Mouse (Mus musculus): Measurements from ENCODE around the gene Gstm3.
"Not testable (repeated sequence)": the region's sequence is repeated elsewhere in the genome, so short reads cannot be mapped to it uniquely, and the experiment has no call there.

Gstm3 gene

DNA sequence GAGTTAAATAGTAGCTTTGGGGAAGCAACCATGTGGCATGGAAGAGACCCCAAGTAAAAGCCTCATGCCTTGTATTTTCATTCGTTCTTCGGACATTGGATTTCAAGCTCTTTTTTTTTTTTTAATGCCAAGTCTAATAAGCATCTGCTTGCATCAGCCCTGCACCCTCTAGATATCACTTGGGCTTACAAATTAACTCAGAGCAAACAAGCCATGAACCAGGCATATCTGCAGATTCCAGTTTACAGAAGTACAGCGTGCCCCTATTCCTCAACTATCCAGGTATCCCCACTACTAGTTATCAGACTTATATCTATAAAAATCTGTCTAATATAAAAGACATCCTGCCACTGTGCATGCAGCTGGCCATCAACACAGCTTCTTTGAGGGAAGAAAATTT is 3.0 kb upstream of the Gstm3 start:
- DNase-seq = no peak

DNA sequence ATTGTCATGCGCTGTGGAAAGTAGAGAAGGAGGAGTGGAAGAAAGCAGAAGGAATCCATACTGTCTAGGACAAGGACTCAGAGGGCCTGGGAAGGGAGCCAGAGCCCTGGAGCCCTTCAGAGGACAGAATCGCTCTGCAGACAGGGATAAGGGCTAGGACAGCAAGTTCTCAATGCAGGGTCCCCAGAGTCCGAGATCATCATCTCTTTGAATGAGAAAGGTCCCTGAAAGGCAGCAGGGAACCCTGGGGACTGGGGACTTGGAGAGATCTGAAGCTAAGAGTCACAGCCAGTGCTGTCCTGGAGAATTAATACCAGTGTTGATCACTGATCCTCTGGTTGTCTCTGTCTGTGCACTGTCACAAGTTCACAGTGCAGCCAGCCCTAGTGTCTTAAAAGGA is 2.0 kb upstream of the Gstm3 start:
- DNase-seq = not testable (repeated sequence)

DNA sequence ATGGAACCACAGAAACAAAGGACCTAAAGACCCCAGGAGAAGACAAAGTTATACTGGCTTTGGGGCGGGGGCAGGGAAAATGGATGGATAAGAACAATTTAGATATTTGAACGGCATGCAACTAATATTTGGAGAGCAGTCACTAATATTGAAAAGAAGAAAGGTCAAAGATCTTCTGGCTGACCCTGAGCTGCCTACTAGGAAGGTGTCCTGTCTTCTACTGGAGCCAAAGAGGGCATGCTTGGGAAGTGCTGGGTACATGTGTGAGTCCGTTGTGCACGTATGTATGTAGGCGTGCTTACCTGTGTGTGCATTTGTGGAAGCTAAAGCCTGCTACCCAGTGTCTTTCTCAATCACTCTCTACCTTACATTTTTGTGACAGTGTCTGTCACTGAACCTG is 2.5 kb downstream of the Gstm3 start:
- no peak for DNase-seq

DNA sequence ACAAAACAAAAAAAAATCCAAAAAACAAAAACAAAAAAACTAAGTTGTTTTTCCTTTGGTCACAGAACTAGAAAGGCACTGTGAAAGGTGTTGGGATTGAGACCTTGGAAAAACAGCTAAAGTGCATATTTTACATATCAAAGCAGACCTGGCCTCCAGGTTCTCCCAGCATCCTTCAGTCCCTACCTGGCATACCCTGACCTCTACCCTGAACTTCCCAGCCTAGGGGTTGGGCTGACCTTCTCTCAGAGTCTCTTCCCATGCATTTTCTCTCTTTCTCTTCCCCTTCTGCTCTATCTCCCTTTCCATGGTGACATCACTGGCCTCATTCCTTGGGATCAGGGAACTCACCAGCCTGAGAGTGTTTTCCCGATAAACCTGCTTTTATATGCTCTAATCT is 3.5 kb downstream of the Gstm3 start:
- DNase-seq = no peak

DNA sequence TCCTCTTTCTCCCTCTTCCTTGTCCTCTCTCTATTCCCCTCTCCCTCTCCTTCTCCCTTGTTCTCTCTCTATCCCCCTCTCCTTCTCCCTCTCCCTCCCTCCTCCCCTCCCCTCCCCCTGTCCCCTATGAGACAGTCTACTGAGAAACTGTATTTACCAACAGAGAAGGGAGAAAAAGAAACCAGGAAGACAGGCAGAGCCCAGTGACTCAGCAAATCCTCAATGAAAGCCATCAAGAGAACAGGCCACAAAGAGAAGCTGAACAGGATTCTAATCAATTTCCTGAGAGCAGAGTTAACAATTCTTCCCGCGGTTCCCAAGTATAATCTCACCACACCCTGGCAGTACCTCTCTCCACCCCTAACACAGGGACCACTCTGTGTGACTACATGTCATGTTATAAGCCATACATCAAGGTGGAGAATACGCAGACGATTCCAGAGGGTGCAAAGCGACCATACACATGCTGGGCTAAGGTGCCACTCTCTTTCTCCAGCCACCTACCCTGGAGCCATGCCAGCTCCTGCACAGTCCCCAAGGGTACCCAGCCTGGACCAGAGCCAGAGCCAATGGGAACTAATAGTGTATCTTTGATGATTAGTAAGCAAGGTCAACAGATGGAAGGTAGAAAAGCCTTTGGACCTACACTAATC is 4.3 kb downstream of the Gstm3 start:
- no peak for DNase-seq

DNA sequence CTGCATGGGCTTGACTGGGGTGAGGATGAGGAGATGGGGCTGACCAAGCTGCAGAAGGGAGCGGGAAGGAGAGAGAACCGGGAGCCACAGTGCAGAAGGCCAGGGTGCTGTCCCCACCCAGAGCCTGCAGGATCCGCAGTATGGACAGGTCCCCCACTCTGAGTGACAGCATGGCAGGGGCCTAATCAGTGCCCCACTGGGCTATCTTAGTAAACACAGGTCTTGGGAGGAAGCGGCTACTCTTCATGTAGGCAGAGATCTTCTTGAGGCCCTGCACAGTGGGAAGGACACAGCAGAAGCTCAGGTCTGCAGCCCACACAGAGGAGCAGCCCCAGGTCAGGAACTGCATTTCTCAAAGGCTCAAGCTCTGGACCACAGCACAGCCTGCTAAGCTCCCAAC is 5.1 kb downstream of the Gstm3 start:
- DNase-seq = no peak

DNA sequence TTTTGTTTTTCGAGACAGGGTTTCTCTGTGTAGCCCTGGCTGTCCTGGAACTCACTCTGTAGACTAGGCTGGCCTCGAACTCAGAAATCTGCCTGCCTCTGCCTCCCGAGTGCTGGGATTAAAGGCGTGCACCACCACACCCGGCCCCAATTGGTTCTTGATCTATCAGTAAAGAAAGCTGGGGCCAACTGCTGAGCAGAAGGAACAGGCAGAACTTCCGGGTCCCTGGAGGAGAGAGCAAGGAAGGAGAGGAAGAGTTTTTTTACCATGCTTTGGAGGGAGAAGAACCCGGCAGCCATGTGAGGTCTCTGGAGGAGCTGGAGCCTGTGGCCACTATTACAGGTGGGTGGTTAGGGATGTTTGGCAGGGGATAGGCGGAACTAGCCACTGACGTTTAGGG is 13.8 kb downstream of the Gstm3 start:
- DNase-seq = not testable (repeated sequence)

DNA sequence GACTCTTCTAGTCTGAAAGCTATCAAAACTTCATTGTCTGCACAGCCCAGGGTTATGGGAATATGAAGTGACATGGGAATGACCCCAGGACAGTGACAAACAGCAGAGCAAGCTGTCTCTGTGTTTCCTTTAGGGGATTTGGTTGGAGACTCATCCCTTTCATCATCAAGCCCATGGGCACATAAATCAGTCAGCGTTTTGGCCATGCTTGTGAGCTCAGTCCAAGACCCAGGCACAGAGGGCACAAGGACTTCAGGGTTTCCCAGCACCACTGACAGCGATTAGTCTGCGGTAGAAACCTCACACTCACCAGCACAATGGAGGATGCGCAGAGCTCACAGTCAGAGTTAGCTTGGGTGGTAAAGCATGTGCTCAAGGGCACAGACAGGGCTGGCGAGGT is 15.2 kb downstream of the Gstm3 start:
- no peak for DNase-seq

DNA sequence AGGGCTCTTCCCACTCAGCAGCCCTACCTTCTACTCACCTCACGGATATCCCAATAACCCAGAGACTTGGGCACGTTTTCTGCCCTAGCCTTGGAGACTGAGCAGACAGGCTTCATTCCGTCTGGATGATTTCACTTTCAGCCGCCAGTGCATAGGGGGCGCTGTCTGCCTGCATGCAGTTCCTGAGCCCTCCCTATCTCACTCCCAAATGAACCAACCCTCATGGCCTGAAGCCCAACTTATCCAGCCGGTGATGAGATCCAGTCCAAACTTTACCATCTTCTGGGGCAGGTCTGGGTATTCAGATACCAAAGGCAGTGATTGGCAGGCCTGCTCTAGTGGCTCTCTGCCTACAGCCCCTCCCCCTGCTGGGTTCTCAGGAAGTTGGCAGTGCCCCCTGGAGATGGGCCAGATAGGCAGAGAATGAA is 15.7 kb downstream of the Gstm3 start:
- DNase-seq = peak in 1 of 2 experiments; percentile 35

DNA sequence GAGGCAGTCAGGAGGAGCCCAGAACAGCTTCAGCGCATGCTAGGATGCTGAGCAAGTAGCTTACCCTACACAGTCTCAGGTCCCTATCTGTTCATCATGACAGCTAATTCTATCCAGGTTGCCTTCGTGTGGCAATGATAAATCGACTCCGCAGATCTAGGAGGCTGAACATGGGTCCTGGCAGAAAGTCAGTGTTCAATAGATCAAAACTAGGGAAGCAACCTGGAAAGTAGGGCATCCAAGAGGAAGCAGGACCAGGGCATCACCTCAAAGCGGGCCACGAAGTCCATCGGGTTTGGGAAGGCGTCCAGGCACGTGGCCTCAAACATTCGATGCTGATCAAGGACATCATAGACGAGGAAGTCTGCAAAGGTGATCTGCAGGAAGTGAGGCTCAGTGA is 18.6 kb downstream of the Gstm3 start:
- no peak for DNase-seq

DNA sequence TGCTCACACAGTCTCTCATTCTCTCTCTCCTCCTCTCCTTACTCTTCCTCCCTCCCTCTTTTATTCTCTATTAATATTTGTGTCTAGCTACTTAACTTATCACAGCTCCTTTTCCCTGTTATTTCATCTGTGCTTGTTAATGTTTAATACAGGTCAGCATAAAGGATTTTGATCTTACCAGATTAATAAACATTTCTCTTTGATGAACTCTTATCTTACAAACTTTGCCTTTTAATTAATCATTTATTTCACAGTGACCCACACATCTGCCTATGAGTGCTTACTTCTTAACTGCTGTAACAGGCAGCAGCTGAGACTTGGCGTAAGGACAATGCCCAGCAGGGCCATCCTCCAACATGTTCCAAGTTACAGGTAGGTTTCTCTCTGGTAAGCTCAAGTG is 19.6 kb downstream of the Gstm3 start:
- DNase-seq = not testable (repeated sequence)

DNA sequence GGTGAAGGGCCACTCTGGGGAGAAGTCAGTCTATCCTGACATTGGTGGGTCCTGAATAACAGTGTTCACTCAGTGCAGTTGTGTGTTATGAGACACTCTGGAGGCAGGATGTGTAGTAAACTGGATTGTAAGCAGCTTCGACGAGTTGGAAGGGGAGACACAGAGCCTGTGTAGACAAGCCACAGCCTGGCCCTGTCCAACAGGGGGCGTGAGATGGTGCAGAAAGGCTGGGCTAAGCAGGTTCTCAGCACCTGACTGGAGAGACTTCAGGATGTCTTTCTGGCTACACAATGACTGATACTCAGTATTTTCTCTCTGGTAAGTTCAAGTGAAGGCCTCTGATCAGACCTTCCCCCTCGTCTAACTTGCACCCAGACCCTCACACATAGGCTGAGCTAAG is 23.4 kb downstream of the Gstm3 start:
- DNase-seq = no peak

DNA sequence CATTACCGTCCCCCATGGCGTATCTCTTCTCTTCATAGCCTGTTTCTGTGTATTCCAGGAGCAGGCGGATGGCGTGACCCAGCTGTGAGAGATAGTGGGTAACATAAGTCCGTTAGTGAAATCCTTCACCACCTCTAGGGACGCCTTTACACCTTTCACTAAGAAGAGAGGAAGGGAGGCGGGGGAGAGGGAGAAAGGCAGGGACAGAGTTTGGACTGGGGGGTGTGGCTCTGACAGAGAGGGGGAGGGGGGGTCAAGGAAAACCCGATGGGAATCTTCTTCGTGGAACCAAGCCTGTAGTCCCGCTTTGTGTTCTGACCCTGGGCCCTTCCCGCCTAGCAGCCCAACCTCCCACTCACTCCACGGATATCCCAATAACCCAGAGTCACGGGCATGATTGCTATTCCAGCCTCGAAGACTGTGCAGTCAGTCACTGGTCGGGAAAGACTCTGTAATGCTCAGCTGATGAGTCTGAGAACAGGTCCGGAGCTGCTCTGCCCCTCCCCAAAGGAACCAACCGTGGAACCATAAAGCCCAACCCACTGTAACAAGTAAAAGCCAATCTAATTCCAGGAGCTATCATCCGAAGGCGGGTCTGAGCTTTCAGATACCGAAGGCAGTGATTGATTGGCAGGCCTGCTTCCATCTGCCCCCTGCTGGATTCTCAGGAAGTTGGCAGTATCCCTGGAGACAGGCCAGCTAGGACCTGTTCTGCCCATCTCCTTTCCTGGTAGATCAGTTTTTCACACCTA is 25.7 kb downstream of the Gstm3 start, which contains the start of gene Gstm6:
TSS of gene Gstm6 (minus strand) at position 511 of the 752 bp plus-strand sequence.
- no peak for DNase-seq

DNA sequence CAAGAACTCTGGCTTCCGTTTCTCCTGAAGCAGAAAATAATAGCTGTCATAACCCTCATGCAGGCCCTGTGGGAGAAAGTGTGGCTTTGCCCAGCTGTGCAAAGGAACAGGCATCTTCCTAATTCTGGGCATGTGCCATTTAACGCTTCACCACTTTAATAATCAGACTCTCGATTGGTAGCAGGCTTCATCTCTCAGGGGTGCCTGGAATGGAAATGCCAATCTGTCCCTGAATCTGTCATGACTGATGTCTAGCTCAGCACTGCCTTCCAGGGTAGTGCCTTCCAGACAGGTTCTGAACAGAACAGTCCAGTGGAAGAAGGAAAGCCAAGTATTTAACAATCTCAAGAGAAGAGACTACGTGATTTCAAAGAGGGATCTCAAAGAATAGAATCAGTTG is 27.8 kb downstream of the Gstm3 start:
- no peak for DNase-seq

DNA sequence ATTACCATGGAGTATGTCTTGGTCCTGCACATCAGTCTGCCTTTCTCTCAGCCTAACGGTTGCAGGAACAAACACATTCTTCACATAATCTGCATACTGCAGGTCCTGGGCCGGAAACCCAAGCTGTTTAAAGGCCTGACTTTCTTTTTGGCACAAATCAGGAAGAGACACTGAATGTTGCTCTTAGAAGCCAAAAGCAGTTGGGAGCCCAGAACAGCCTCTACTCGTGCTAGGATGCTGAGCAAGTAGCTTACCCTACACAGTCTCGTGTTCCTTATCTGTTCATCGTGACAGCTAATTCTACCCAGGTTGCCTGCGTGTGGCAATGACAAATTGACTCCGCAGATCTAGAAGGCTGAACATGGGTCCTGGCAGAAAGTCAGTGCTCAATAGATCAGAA is 28.6 kb downstream of the Gstm3 start:
- DNase-seq = no peak

DNA sequence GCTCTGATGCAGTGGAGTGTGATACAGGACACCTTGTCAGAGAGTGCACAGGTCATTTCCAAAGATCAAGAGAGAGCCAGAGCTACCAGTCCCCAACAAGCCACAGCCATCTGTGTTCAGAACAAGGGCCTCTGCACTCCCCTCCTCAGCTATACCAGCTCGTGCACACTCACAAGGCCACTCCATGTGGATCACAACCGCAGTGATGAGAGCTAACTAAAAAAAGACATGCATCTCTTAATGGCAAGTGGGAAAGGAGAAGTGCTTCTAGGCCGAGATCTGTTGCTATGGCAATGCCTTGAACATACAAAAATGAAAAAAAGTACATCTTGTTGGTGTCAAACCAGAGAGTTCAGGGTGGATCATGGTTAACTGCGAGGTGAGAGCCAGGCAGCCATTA is 29.3 kb downstream of the Gstm3 start:
- DNase-seq = no peak

DNA sequence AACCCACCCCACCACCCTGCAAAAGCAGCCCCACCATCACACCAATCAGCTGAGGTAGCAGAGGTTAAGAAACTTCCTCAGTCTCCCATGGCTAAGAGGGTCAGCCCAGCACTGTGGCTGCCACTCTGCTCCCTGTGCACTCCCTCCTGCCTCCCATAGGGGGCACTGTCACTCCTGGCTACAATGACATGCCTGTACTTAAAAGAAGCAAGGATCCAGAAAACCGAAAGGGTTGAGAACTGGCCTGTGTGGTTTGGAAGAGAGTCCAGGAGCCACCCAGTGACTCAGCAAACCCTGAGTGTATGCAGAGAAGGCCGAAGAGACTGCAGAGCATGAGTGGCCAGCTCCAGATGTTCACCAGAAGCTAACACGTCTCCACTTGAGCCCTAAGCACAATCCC is 29.7 kb downstream of the Gstm3 start:
- DNase-seq = peak in 1 of 2 experiments; percentile 24

DNA sequence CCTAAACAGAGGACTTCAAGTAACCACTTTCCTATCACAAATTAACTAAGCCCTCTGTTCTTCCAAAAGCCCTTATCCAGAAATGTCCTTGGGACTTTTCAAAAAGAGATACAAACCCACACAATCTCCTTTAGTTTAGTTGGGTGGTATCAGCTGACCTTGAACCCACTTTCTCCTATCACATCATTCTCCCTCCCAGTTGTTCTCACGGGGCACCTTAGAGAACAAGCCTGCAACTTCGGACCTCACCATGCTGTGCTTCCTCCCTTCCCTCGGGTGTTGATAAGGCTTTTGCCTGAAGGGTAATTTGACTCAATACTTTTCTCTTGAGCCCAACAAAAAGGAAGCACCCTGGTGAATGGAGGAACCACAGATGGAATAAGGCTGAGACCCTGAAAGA is 33.2 kb downstream of the Gstm3 start:
- DNase-seq = no peak

DNA sequence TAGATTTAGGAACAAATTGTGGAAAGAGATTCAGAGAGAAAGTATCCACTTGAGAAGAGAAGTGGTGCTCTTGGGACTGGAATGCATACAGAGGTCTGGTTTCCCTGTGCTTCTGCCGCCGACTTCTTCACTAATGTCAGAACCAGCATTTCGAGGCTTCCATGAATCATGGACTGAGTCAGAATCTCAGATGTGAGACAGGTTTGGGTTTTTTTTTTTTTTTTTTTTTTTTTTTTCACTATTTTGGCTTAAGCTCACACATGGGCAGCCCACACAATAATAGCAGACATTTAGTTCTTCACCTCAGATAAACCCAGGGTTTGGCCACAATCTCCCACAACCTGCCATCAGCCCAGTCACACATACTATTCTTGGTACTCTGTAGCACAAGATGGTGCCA is 33.8 kb downstream of the Gstm3 start:
- DNase-seq = no peak

DNA sequence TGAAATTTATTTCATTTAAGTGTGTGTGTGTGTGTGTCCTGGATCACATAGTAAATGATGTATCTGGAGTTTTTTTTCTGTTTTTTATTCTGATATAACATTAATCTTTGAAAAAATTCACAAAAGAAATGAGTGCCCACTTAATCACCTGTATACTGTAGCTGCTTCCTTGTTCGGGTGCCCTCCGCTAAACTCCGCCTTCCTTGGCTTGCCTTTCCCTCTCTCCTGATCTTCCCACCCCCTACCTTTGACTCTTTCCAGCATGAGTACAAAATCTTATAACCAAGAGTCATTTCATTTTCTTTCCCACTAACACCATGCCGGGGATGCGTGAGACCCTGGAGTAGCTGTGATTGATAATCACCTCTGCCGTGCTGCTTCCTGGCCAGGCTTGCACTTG is 37.0 kb downstream of the Gstm3 start:
- DNase-seq = no peak

DNA sequence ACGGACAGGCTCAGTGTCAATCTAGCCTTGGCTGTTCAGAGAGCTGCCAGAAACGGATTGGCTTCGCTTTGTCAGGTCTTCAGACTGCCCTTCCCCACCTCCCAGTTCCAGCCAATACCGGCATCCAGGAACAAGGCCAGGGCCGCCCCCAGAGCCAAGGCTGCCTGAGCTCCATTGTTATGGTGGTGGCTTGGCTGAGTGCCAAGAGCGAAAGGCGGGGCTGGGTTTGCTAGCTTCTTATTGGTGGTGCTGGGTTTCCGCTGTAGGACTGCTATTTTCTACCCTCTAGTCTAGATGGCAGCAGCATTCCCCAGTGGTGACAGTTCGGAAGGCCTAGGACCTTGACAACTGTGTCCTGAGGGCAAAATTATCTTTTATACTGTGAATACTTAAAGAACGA is 37.4 kb downstream of the Gstm3 start, which contains the start of gene Gstm7:
TSS of gene Gstm7 (minus strand) at position 148 of the 400 bp plus-strand sequence.
- peak; percentile 69 to 77 for DNase-seq

DNA sequence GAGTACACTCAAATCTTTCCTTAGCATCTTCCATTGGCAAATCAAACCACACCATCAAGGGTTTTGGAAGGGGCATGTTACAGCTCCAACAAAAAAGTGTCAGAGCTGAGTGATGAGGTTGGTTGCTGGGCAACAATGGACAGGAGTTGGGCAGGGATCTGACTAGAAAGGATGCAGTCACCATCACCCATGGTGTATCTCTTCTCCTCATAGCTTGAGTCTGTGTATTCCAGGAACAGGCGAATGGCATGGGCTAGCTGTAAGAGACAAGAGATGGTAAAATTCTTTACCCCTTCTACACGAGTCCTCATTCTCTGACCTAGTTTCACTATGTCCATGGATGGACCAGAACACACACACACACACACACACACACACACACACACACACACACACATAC is 37.9 kb downstream of the Gstm3 start:
- DNase-seq = no peak

DNA sequence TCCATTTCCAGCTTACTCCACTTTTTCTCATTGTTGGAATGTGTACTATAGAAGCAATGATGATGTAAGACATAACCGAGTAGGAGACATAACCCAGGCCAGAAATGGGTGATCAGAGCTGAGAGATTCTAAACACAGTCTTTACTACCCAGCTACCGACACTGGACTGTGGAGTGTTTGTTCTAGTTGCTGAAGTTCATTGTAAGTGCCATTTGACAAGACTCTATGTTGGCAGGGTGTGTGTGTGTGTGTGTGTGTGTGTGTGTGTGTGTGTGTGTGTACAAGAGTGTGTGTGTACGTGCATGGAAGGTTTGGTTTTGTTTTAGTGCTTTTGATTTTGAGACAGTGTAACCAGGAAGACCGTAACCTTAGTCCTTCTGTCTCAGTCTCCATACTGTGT is 39.4 kb downstream of the Gstm3 start:
- no peak for DNase-seq

DNA sequence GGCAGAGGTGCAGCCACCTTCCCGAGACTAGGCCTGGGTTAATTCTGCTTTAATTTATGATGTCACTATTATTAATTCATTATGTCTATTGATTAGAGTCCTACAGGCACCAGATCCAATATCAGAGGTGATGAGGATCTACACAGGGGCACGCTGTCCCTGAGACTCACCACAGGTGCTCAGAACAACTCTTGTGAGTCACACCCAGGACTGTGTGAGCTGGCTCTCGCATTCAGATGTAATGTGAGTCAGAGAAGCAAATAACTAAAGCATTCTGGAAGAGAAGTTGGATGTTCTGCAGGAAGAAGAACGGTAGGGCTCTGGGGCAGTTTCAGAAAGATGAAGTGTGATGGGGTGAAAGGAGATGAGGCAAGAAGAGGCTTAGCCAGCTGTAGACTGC is 39.8 kb downstream of the Gstm3 start:
- DNase-seq = no peak

DNA sequence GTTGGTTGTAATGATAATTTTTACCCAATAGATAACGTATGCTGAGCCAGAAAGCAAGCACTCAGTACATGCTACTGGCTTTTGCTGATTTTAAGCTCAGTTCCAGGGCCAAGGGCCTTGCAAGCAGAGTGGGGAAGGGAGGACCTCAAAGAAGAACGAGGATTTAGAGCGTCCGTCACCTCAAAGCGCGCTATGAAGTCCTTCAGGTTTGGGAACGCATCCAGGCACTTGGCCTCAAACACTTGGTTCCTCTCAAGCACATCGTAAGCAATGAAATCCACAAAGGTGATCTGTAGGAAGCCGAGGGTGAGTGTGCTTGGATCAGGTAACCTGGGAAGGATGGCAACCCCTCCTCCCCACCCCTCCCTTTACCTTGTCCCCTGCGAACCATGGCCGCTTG is 40.4 kb downstream of the Gstm3 start:
- no peak for DNase-seq

Measured in spleen, adult 18-20 months (tissue).